Mouse (Mus musculus): ENCODE results near the gene Pdcd7.
"Not testable (repeated sequence)": the region's sequence is repeated elsewhere in the genome, so short reads cannot be mapped to it uniquely, and the experiment has no call there.

Pdcd7 gene

DNA sequence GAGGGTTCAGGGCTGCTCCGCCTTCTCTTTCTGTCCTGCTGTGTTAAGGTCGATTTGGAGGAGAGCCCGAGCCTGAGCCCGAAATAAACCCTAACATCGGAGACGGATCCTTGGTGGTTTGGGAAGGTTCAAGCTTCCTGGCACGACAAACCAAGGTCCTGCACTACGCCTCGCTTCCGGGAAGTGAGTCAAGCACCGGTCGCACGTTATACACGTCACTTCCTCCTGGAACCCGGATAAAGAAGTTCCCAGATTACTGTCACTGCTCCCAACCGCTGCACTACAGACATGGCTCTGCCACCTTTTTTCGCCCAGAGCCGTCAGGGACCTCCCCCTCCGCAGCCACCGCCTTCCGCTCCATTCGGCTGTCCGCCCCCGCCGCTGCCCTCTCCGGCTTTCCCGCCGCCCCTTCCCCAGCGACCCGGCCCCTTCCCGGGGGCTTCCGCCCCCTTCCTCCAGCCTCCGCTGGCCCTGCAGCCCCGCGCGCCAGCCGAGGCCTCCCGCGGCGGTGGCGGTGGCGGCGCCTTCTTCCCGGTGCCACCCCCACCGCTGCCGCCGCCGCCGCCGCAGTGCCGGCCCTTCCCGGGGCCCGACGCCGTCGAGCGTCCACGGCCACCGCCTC lies at the start of gene Pdcd7:
Gene Pdcd7 (plus strand): TSS at position 251 of the 622 bp plus-strand sequence.
- peak; percentile 98 for DNase-seq (ENCODE audit: low read depth, low spot score)

DNA sequence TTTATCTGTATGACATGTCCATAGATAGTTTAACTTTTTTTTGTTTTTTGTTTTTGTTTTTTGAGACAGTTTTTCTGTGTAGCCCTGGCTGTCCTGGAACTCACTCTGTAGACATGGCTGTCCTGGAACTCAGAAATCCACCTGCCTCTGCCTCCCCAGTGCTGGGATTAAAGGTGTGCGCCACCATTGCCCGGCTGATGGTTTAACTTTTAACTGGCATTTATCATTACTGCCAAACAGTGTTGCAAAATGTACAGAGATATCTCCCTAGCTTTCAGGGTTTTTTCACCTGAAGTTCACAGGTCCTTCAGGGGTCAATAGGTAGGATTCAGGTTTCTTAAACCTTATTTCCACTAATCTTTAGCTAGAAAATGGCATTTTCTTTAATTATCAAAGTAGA lies 48.8 kb upstream of the Pdcd7 start:
- DNase-seq (ENCODE audit: low read depth, low spot score), result no peak

DNA sequence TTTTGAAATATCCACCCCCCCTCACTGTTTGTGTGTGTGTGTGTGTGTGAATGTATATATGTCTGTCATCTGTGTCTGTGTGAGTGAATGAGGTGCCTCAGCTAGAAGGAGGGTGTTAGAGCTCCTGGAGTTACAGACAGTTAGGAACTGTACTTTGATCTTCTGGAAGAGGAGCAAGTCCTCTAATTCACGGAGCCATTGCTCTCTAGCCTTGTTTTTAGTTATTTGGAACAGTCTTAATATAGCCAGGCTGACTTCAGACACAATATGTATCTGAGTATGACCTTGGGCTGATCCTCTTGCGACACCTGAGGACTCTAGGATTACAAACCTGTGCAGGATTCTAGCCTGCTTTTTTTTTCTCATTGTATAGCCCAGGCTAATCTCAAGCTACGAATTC lies 47.1 kb upstream of the Pdcd7 start:
- DNase-seq (ENCODE audit: low read depth, low spot score), result no peak

DNA sequence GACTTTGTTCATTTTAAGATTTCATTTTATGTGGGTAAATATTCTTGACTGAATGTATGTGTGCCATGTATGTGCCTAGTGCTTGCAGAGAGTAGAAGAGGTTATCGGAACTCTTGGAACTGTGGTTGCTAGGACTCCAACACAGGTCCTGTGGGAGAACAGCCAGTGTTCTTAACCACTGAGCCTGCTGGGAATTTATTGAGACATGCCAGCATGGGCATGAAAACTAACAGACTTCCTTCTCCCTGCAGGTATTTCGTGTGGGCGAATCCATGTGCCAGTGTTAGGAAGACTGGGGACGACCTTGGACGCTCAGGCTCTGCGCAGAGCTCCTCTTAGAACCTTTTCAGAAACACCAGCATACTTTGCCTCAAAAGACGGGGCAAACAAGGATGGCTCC lies 46.3 kb upstream of the Pdcd7 start:
- DNase-seq (ENCODE audit: low read depth, low spot score), result no peak

- DNase-seq (ENCODE audit: low read depth, low spot score), result no peak
These were observed 43.4 kb upstream of the Pdcd7 start for GRCm38 (mm10) chr9:65302327-65302983.

GRCm38 (mm10) chr9:65303586-65303985 lies 42.3 kb upstream of the Pdcd7 start:
- DNase-seq (ENCODE audit: low read depth, low spot score), result no peak

- no peak for DNase-seq (ENCODE audit: low read depth, low spot score)
These were observed 41.6 kb upstream of the Pdcd7 start for GRCm38 (mm10) chr9:65304300-65304699.

GRCm38 (mm10) chr9:65306672-65307071 lies 39.2 kb upstream of the Pdcd7 start:
- no peak for DNase-seq (ENCODE audit: low read depth, low spot score)

DNA sequence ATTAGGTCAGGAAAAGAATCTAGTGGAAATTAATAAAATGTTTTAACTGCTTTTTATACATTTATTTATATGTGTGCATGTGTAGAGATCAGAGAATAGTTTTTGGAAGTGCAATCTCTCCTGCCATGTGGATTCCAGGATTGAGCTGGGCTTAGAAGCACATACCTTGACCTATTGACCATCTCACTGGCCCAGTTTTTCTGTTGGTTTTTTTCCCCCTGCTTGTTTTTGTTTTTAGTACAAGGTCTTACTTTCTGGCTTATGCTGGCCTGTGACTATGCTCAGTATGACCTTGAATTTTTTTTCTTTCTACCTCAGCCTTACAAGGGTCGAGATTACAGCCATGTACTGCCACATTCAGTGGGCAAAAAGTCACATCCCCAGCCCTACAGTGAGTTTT lies 37.9 kb upstream of the Pdcd7 start:
- DNase-seq (ENCODE audit: low read depth, low spot score), result no peak

- DNase-seq (ENCODE audit: low read depth, low spot score), result no peak
These were observed 33.1 kb upstream of the Pdcd7 start for GRCm38 (mm10) chr9:65312669-65313357.

- no peak for DNase-seq (ENCODE audit: low read depth, low spot score)
These were observed 32.1 kb upstream of the Pdcd7 start for GRCm38 (mm10) chr9:65313846-65314245.

DNA sequence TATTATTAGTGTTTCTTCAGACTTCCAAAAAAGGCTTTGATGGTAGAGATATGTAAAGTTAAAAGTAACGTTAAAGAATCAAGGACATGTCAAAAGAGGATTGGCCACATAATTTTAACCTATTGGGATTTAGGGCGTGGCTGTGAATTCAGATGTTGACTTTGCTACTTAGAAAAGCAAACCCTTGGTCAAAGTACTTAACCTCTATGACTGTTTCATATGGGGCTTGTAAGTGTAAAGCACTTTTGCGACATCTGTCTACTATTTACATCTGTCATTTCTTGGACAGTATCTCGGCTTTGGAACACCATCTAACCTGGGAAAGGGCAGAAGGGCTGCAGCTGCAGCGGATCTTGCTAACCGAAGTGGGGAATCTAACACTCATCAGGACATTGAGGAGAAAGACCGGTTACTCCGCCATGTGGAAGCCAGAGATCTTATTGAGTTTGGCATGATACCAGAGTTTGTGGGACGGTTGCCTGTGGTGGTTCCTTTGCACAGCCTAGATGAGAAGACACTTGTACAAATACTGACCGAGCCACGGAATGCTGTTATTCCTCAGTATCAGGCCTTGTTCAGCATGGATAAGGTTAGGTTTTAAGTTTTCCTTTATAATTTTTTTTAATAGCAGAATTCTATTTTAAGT lies 23.5 kb upstream of the Pdcd7 start:
- no peak for DNase-seq (ENCODE audit: low read depth, low spot score)

- DNase-seq (ENCODE audit: low read depth, low spot score), result no peak
These were observed 19.9 kb upstream of the Pdcd7 start for GRCm38 (mm10) chr9:65325971-65326370.

- no peak for DNase-seq (ENCODE audit: low read depth, low spot score)
These were observed 18.5 kb upstream of the Pdcd7 start for GRCm38 (mm10) chr9:65327371-65327770.

- no peak for DNase-seq (ENCODE audit: low read depth, low spot score)
These were observed 11.9 kb upstream of the Pdcd7 start for GRCm38 (mm10) chr9:65333958-65334357.

DNA sequence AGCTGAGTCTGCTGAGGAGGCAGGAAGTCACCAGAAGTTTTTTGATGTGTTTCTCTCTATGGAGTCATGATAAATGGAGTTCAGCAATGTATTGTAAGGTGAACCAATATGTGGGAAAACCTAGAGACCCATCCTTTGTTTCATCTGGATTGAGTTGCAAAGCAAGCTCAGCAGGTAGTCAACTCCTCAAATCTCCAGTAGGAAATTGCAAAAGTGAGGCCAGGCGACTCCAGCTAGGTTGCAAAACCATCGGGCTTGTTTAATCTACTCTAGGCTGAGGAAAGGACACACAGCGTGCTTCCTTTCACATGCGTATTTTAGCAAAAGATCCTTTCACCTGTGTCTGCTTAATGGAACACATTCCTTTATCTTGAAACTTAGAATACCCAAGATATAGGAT lies 6.8 kb upstream of the Pdcd7 start:
- no peak for DNase-seq (ENCODE audit: low read depth, low spot score)

DNA sequence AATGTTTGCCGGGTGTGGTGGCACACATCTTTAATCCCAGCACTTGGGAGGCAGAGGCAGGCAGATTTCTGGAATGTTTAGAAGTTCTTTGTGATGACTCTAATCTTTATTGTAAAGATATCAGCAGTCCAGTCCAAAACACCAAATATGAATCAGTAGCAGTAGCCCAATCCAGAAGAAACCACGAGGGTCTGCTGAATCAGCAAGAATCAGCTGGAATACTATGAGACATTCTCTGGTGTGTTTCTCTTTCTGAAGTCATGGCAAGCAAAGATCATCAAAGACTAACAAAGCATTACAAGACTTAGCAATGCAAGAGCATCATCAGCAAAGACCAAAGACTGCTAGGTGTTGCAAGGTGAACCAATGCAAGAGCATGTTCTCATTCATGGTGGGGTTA lies 5.5 kb upstream of the Pdcd7 start:
- no peak for DNase-seq (ENCODE audit: low read depth, low spot score)

DNA sequence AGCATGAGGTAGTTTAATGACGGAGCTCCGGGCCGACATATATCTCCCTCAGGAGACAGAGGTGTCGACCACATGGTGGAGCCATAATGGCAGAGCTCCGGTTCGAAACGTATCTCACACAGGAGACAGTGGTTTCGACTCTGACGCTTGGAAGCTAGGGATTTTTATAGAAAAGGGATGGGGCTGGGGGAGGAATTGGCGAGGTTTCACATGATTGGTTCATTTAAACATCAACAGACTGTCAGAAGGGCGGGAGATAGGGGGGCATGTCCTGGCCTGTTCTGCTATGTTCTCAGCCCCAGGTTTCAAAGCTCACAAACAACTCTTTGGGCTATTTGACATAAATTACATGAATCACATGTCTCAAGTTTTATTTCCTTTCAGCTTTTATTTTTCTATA lies 465 bp upstream of the Pdcd7 start:
- not testable (repeated sequence) for DNase-seq (ENCODE audit: low read depth, low spot score)

DNA sequence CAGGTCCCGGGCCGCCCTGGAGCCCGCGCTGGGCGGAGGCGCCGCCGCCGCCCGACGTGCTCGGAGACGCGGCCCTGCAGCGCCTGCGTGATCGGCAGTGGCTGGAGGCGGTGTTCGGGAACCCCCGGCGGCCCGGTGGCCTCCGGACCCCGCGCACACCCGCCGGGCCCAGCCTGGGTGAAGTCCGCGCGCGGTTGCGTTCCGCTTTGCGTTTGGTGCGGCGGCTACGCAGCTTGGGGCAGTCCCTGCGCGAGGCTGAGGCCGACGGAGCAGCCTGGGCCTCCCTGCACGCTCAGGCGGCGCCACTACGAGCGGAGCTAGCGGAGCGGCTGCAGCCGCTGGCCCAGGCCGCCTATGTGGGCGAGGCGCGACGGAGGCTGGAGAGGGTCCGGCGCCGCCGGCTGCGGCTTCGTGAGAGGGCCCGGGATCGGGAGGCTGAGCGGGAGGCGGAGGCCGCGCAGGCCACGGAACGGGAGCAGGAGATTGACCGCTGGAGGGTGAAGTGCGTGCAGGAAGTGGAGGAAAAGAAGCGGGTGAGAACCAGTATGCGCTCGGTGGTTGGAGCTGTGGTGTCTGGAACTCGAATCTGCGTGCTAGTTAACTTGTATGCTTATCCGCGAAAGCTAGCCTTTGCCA lies 690 bp downstream of the Pdcd7 start:
- no peak for DNase-seq (ENCODE audit: low read depth, low spot score)

DNA sequence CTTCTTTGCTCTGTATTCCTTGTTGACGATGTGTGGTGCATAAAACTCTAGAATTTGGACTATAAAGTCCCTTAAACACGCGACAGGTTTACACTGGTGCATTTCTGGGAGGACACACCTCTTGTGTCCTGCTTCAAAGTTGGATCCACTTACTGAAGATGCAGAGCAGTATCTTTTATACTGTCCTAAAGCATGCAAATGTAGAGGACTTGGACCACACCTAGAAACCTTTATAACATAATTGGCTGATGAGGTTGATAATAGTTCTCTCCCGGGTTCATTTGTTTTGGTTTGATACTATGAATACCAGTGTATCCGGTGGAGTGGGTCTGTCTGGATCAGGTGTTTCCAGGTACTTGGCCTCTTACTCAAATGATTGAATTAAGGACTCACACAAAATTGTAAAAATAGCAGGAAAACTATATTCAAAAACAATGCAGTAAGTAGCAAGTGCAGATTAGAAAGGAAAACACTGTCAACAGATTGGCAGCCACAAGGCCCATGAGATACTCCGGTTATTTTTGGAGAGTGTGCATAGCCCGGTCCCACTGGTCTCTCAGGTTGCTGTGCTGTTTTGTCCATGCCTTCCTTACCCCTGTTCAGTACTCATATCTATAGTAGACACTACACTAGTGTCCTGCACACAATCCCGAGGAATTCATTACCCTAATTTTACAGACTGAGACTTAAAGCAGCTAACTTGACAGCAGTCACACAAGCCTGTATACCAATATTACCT lies 1.4 kb downstream of the Pdcd7 start:
- DNase-seq (ENCODE audit: low read depth, low spot score), result peak; percentile 27

- DNase-seq (ENCODE audit: low read depth, low spot score), result no peak
These were observed 7.3 kb downstream of the Pdcd7 start for GRCm38 (mm10) chr9:65353251-65353650.

Measured in skeletal muscle tissue, adult 2 months (tissue).